Mouse (Mus musculus): ENCODE measurements around the gene Cga. TPM values are rescaled to one million over a fixed set of nuclear protein-coding genes. Genes with fewer than 3 reads are reported as not detected.

The Cga gene
- 0.31 TPM in 1 of 2 replicates, not detected in the other for polyA plus RNA-seq (2015; fragmentation: Nextera tagmentation; extraction: Ambion mirVana)

- H3K36me3 ChIP-seq = no peaks in the 10 kb centered on the region
- no peak within 1 kb of the TSS for H3K9ac ChIP-seq
- H3K4me3 ChIP-seq = no peak within 1 kb of the TSS
- 78% methylated on average over 1 of the region's 1 CpGs for WGBS
- H3K4me2 ChIP-seq = no peak within 1 kb of the TSS
- ATAC-seq (ENCODE audit: low read depth) = no peak
- H3K4me1 ChIP-seq (replicated peaks) = no peaks in the 10 kb centered on the region
- H3K27ac ChIP-seq (replicated peaks) = no peak within 1 kb of the TSS
- no peaks in the 10 kb centered on the region for H3K9me3 ChIP-seq
- H3K27me3 ChIP-seq = peaks cover 21% of the 10 kb centered on the region
These were observed at the start of gene Cga for GRCm38 (mm10) chr4:34893479-34893878. Gene Cga (plus strand): TSS chr4:34893779.

DNA sequence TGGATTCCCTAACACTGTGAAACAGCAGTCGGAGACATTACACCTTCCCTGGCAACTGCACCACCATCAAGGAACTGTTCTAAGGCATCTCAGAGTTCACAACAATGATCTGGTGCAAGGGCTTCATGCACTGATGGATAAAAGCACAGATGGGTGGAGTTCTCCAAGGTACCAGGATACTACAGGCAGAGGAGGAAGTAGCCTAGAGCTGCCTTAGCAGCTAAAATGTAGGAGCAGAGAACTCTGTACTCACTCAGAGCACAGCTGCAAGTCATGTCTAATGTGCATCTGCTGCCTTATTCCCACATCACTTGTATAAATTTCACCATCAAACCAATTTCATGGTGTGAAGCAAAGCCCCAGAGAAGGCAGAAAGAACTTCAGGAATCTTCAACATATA, 49.7 kb upstream of the Cga start:
- Histone ChIP-seq H3K4me1 (replicated peaks) (peaks cover 25% of the 10 kb centered on the region), H3K9me3 (no peaks in the 10 kb centered on the region), H3K4me3 (no peak overlapping the region), H3K27me3 (no peaks in the 10 kb centered on the region), H3K4me2 (no peak overlapping the region), H3K27ac (replicated peaks) (no peak overlapping the region), H3K36me3 (peaks cover 7% of the 10 kb centered on the region), H3K9ac (no peak overlapping the region)
- WGBS = 88% methylated on average over 1 of the region's 1 CpGs
- ATAC-seq (ENCODE audit: low read depth) = no peak

- Histone ChIP-seq H3K4me2 (no peak overlapping the region), H3K9me3 (no peaks in the 10 kb centered on the region), H3K36me3 (peaks cover 12% of the 10 kb centered on the region), H3K4me1 (replicated peaks) (peaks cover 21% of the 10 kb centered on the region), H3K9ac (no peak overlapping the region), H3K27ac (replicated peaks) (no peak overlapping the region), H3K4me3 (no peak overlapping the region), H3K27me3 (no peaks in the 10 kb centered on the region)
- ATAC-seq (ENCODE audit: low read depth) = no peak
- WGBS = 94% methylated on average over 6 of the region's 6 CpGs
These were observed 45.8 kb upstream of the Cga start for GRCm38 (mm10) chr4:34847679-34848309.

DNA sequence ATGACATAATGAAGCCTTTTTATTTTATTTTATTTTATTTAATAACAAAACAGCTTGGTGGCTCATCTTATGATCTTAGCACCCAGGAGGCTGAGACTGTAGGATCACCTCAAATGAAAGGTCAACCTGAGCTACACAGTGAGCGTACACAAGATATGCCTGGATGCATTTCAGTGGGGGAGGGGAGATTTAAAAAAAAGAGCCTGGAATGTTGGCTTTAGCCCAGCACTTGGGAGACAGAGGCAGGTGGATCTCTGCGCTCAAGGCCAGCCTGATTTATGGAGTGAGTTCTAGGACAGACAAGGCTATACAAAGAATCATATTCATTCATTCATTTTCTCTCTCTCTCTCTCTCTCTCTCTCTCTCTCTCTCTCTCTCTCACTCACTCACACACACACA, 43.4 kb upstream of the Cga start:
- H3K4me3 ChIP-seq = no peak overlapping the region
- H3K4me1 ChIP-seq (replicated peaks) = peaks cover 10% of the 10 kb centered on the region; the same call in 1 of the 2 replicates
- 89% methylated on average over 2 of the region's 2 CpGs for WGBS
- H3K9me3 ChIP-seq = no peaks in the 10 kb centered on the region
- peaks cover 22% of the 10 kb centered on the region for H3K36me3 ChIP-seq
- ATAC-seq (ENCODE audit: low read depth) = no peak
- no peaks in the 10 kb centered on the region for H3K27me3 ChIP-seq
- H3K9ac ChIP-seq = no peak overlapping the region
- no peak overlapping the region for H3K4me2 ChIP-seq
- no peak overlapping the region for H3K27ac ChIP-seq (replicated peaks)

DNA sequence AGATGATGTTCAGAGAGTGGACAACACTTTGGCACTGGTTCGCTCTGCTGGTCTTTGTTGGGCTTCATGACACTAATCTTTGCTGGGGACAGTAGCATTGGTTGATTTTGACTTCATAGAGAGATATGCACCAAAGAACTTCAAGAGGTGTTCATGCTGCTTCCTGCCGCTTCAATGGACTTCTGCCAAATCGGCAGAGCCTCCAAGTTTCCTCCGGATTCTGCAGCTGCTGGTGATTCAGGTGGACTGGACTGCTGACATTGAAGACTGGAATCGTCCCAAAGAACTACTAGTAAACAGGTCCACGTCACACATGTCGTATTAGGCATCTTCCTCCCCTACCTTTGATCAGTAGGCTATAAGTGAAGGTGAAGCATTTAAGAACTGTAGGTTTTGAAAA, 41.5 kb upstream of the Cga start:
- 94% methylated on average over 7 of the region's 7 CpGs for WGBS
- H3K27ac ChIP-seq (replicated peaks) = no peak overlapping the region
- H3K4me1 ChIP-seq (replicated peaks) = peaks cover 14% of the 10 kb centered on the region
- peaks cover 22% of the 10 kb centered on the region for H3K36me3 ChIP-seq
- H3K9ac ChIP-seq = no peak overlapping the region
- no peaks in the 10 kb centered on the region for H3K27me3 ChIP-seq
- H3K4me2 ChIP-seq = no peak overlapping the region
- H3K4me3 ChIP-seq = no peak overlapping the region
- H3K9me3 ChIP-seq = no peaks in the 10 kb centered on the region
- ATAC-seq (ENCODE audit: low read depth) = no peak

GRCm38 (mm10) chr4:34855966-34856365, 37.6 kb upstream of the Cga start:
- no peak overlapping the region for H3K9ac ChIP-seq

DNA sequence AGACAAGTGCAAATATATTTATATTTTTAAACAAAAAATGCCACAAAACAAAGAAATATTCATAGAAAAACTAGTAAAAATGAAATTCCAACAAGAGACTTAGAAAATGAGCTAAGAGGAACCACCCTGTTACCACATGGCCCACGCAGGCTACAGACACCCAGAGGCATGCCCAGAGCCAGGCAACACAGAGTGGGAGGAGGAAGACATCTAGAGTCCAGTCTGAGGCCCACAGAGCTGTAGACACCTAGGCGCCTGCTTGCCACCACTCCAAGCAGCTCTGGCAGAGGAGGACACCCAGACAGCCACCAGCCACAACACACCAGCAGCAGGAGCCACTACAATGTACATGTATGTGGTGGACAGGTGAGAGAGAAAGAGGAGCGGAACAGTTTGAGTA, 34.7 kb upstream of the Cga start:
- Histone ChIP-seq H3K27ac (replicated peaks) (no peak overlapping the region), H3K4me3 (no peak overlapping the region), H3K9ac (no peak overlapping the region), H3K4me1 (replicated peaks) (peaks cover 25% of the 10 kb centered on the region), H3K27me3 (no peaks in the 10 kb centered on the region), H3K9me3 (no peaks in the 10 kb centered on the region), H3K4me2 (no peak overlapping the region), H3K36me3 (peaks cover 3% of the 10 kb centered on the region; the same call in 1 of the 2 replicates)
- 96% methylated on average over 3 of the region's 3 CpGs for WGBS
- no peak for ATAC-seq (ENCODE audit: low read depth)

More at GRCm38 (mm10) chr4:34855966-34856365, 37.6 kb upstream of the Cga start:
- Histone ChIP-seq H3K27ac (replicated peaks) (no peak overlapping the region), H3K4me1 (replicated peaks) (peaks cover 25% of the 10 kb centered on the region), H3K4me3 (no peak overlapping the region), H3K36me3 (peaks cover 18% of the 10 kb centered on the region), H3K4me2 (no peak overlapping the region), H3K9me3 (no peaks in the 10 kb centered on the region), H3K27me3 (no peaks in the 10 kb centered on the region)
- WGBS = 3% methylated on average over 1 of the region's 1 CpGs
- no peak for ATAC-seq (ENCODE audit: low read depth)

DNA sequence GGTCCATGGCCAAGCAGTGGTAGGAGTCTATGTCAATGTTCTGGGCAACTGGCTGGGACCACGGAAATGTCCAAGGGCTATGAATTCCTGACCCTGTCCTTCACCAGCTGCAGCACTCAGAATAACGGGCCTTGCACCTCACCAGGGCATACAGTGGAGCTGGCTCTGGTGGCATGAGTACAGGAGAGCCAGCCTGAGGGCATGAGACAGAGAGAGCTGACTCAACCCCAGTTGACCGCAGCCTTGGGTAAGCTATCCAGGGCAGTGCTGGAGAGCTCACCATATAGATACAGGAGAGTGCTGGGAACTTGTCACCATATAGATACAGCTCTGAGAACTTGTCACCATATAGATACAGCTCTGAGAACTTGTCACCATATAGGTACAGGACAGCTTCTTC, 34.2 kb upstream of the Cga start:
- Histone ChIP-seq H3K36me3 (no peaks in the 10 kb centered on the region), H3K27ac (replicated peaks) (no peak overlapping the region), H3K4me3 (no peak overlapping the region), H3K4me1 (replicated peaks) (peaks cover 25% of the 10 kb centered on the region), H3K9ac (no peak overlapping the region), H3K9me3 (no peaks in the 10 kb centered on the region), H3K27me3 (no peaks in the 10 kb centered on the region), H3K4me2 (no peak overlapping the region)
- ATAC-seq (ENCODE audit: low read depth) = no peak
- 91% methylated on average over 3 of the region's 3 CpGs for WGBS

DNA sequence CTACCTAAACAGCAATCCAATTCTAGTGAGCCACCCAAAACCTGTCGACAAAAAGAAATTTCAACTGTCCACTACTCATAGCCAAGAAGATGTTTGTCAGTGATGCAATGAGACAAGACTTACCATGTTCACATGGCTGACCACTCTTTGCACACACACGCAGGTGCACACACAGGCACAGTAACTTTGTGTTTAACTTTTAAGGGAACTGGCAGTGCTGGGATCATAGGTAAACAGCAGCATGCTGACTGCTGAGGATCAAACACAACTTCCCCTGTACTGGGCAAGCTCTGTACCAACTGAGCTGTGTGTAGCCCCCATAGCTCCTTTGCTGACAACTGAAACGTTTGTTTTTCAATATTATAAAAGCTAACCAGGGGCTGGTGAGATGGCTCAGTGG, 32.1 kb upstream of the Cga start:
- 92% methylated on average over 3 of the region's 3 CpGs for WGBS
- Histone ChIP-seq H3K4me2 (no peak overlapping the region), H3K9me3 (no peaks in the 10 kb centered on the region), H3K4me1 (replicated peaks) (peaks cover 20% of the 10 kb centered on the region), H3K4me3 (no peak overlapping the region), H3K27ac (replicated peaks) (no peak overlapping the region), H3K9ac (no peak overlapping the region), H3K36me3 (no peaks in the 10 kb centered on the region), H3K27me3 (no peaks in the 10 kb centered on the region)
- no peak for ATAC-seq (ENCODE audit: low read depth)

GRCm38 (mm10) chr4:34869813-34870212, 23.8 kb upstream of the Cga start:
- H3K9me3 ChIP-seq = no peaks in the 10 kb centered on the region
- no peaks in the 10 kb centered on the region for H3K36me3 ChIP-seq
- H3K4me2 ChIP-seq = no peak overlapping the region
- 87% methylated on average over 3 of the region's 3 CpGs for WGBS
- H3K4me1 ChIP-seq (replicated peaks) = peaks cover 23% of the 10 kb centered on the region
- H3K4me3 ChIP-seq = no peak overlapping the region
- no peaks in the 10 kb centered on the region for H3K27me3 ChIP-seq
- H3K27ac ChIP-seq (replicated peaks) = no peak overlapping the region
- ATAC-seq (ENCODE audit: low read depth) = no peak
- H3K9ac ChIP-seq = no peak overlapping the region

GRCm38 (mm10) chr4:34872896-34873495, 20.6 kb upstream of the Cga start:
- no peak overlapping the region for H3K4me3 ChIP-seq
- no peaks in the 10 kb centered on the region for H3K9me3 ChIP-seq
- H3K4me1 ChIP-seq (replicated peaks) = peaks cover 23% of the 10 kb centered on the region
- H3K36me3 ChIP-seq = peaks cover 13% of the 10 kb centered on the region; the same call in 1 of the 2 replicates
- ATAC-seq (ENCODE audit: low read depth) = no peak
- no peak overlapping the region for H3K9ac ChIP-seq
- H3K27ac ChIP-seq (replicated peaks) = no peak overlapping the region
- H3K4me2 ChIP-seq = no peak overlapping the region
- WGBS = 95% methylated on average over 4 of the region's 4 CpGs
- no peaks in the 10 kb centered on the region for H3K27me3 ChIP-seq

DNA sequence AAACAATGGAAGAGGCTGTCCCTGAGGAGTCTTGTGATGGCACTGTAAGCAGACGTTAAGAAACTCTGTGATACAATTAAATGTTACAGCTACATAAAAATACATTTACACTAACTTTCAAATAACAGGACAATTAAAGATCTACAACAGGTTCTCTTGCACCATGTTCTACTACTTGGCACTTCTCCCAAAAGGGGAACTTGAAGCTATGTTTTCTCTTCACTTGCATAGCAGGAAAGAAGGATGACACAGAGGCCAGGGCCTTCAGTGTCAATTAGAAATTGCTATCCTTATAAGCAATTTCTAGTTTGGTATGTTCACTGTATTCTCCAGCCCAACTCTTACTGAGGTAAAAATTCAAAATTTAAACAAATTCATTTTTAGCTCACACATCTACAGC, 19.3 kb upstream of the Cga start:
- 76% methylated on average over 1 of the region's 1 CpGs for WGBS
- peaks cover 23% of the 10 kb centered on the region for H3K4me1 ChIP-seq (replicated peaks)
- H3K36me3 ChIP-seq = peaks cover 13% of the 10 kb centered on the region; the same call in 1 of the 2 replicates
- no peak for ATAC-seq (ENCODE audit: low read depth)
- no peaks in the 10 kb centered on the region for H3K9me3 ChIP-seq
- no peaks in the 10 kb centered on the region for H3K27me3 ChIP-seq
- no peak overlapping the region for H3K4me2 ChIP-seq
- no peak overlapping the region for H3K4me3 ChIP-seq
- H3K9ac ChIP-seq = no peak overlapping the region
- H3K27ac ChIP-seq (replicated peaks) = no peak overlapping the region

All from neural tube, embryonic 13.5 days (tissue).